ENCODE assay signal across 8 mouse cellular contexts in genomic region chr2:159645861-159646260, GRCm38 (mm10).
DNase-seq lines count a peak whose midpoint lies in the region; ATAC-seq and TF ChIP-seq lines count a peak whose summit lies in the region.

No protein-coding gene starts in this region.

- 42% methylated on average over 4 of the region's 4 CpGs for WGBS in heart, postnatal 0 days
- WGBS in heart, embryonic 10.5 days: 51% methylated on average over 4 of the region's 4 CpGs
- 62% methylated on average over 4 of the region's 4 CpGs for WGBS in forebrain, embryonic 16.5 days

- TF ChIP-seq CTCF in heart, postnatal 0 days (IDR thresholded peaks at IDR 0.05; ENCODE audit: low read depth): peak; percentile 56

- no peak overlapping the region for H3K4me2 ChIP-seq in heart, postnatal 0 days (ENCODE audit: low read depth, low read length)
- no peak overlapping the region for H3K4me2 ChIP-seq in forebrain, embryonic 16.5 days (ENCODE audit: low read length)

- TF ChIP-seq EP300 in heart, postnatal 0 days (IDR thresholded peaks at IDR 0.05; ENCODE audit: low read depth): no peak

- no peak overlapping the region for H3K4me3 ChIP-seq in heart, postnatal 0 days (ENCODE audit: low read depth, low read length)
- H3K4me3 ChIP-seq in heart, embryonic 10.5 days: no peak overlapping the region
- no peak overlapping the region for H3K4me3 ChIP-seq in forebrain, embryonic 16.5 days (replicated peaks; ENCODE audit: low read length)

- intact Hi-C loops in gastrocnemius, postnatal 14 days (cut with DNase I; ENCODE audit: low total_unique reads): loop anchor here (5.0 kb wide), 1 partner anchor 931 kb away; no protein-coding TSS in a partner anchor

- H3K27me3 ChIP-seq in heart, postnatal 0 days (ENCODE audit: control insufficient read depth, insufficient read depth, low read length): no peaks in the 10 kb centered on the region
- H3K27me3 ChIP-seq in heart, embryonic 10.5 days (ENCODE audit: insufficient read depth, poor library complexity, severe bottlenecking): no peaks in the 10 kb centered on the region
- H3K27me3 ChIP-seq in forebrain, embryonic 16.5 days (replicated peaks; ENCODE audit: control insufficient read depth, insufficient read depth, low read length): no peaks in the 10 kb centered on the region

- no peaks in the 10 kb centered on the region for H3K4me1 ChIP-seq in heart, postnatal 0 days (ENCODE audit: control insufficient read depth, insufficient read depth)
- H3K4me1 ChIP-seq in heart, embryonic 10.5 days: no peaks in the 10 kb centered on the region
- no peaks in the 10 kb centered on the region for H3K4me1 ChIP-seq in forebrain, embryonic 16.5 days (replicated peaks; ENCODE audit: control insufficient read depth, insufficient read depth, low read length)

- no peak for DNase-seq in heart, postnatal 0 days (ENCODE audit: low spot score)
- DNase-seq in heart, embryonic 10.5 days (ENCODE audit: low spot score): no peak
- peak; percentile 17 for DNase-seq in thymus, postnatal 4 days
- no peak for DNase-seq in thymus, postnatal 0 days (ENCODE audit: low spot score)
- DNase-seq in gastrocnemius, postnatal 14 days: peak; percentile 46
- DNase-seq in lung, postnatal 10 days: peak; percentile 56

- no peak overlapping the region for H3K27ac ChIP-seq in heart, postnatal 0 days (ENCODE audit: low read depth)
- no peak overlapping the region for H3K27ac ChIP-seq in heart, embryonic 10.5 days
- H3K27ac ChIP-seq in forebrain, embryonic 16.5 days (ENCODE audit: low read length): no peak overlapping the region

- H3K9me3 ChIP-seq in heart, postnatal 0 days (replicated peaks; ENCODE audit: control insufficient read depth, low read length): no peaks in the 10 kb centered on the region
- H3K9me3 ChIP-seq in heart, embryonic 10.5 days: no peaks in the 10 kb centered on the region
- no peaks in the 10 kb centered on the region for H3K9me3 ChIP-seq in forebrain, embryonic 16.5 days (ENCODE audit: control insufficient read depth, low read length)

- H3K9ac ChIP-seq in heart, postnatal 0 days (replicated peaks; ENCODE audit: low read depth, low read length): no peak overlapping the region
- no peak overlapping the region for H3K9ac ChIP-seq in forebrain, embryonic 16.5 days (replicated peaks; ENCODE audit: low read depth, low read length)

- H3K36me3 ChIP-seq in heart, postnatal 0 days (replicated peaks; ENCODE audit: control insufficient read depth, insufficient read depth, low read length): no peaks in the 10 kb centered on the region
- no peaks in the 10 kb centered on the region for H3K36me3 ChIP-seq in heart, embryonic 10.5 days
- no peaks in the 10 kb centered on the region for H3K36me3 ChIP-seq in forebrain, embryonic 16.5 days (ENCODE audit: control insufficient read depth, insufficient read depth)

- no peak for ATAC-seq in heart, postnatal 0 days (ENCODE audit: insufficient read depth, low read depth)
- no peak for ATAC-seq in erythroblast, adult 5-6 weeks (replicated peaks; ENCODE audit: low FRiP score, poor library complexity, severe bottlenecking)
- ATAC-seq in forebrain, embryonic 16.5 days: no peak

Comparison
In these comparisons a context has a peak if more than half of its experiments do, and no peak if none do; other contexts are left out.
1. DNase-seq: peak in thymus, postnatal 4 days (single experiment), gastrocnemius, postnatal 14 days (single experiment) and lung, postnatal 10 days (single experiment); none in heart, postnatal 0 days (single experiment), heart, embryonic 10.5 days (single experiment) and thymus, postnatal 0 days (single experiment).